Mouse (Mus musculus) frontal cortex, postnatal 10 days (tissue): Measurements from ENCODE around the gene Dthd1.
A peak's percentile ranks its signal among the peaks of the same experiment; 100 is the strongest.

Experiments used
- DNase-seq, 2 experiments: peaks; one replicate each; pipeline ENCODE4 v3.0.0; 2022; ENCODE audit warnings: low spot score in 2 of 2, mixed read lengths in 1 of 2

Dthd1 gene

GRCm38 (mm10) chr5:62858282-62858681, 44.7 kb downstream of the Dthd1 start:
- DNase-seq: no peak

GRCm38 (mm10) chr5:62864348-62864747, 50.7 kb downstream of the Dthd1 start:
- no peak for DNase-seq

- no peak for DNase-seq
Observed at GRCm38 (mm10) chr5:62867003-62867402, 53.4 kb downstream of the Dthd1 start.

- DNase-seq: no peak
Observed at GRCm38 (mm10) chr5:62879530-62879929, 65.9 kb downstream of the Dthd1 start.

GRCm38 (mm10) chr5:62895326-62895725, 81.7 kb downstream of the Dthd1 start:
- peak; percentile 14 to 16 for DNase-seq

GRCm38 (mm10) chr5:62906954-62907353, 93.3 kb downstream of the Dthd1 start:
- no peak for DNase-seq

DNA sequence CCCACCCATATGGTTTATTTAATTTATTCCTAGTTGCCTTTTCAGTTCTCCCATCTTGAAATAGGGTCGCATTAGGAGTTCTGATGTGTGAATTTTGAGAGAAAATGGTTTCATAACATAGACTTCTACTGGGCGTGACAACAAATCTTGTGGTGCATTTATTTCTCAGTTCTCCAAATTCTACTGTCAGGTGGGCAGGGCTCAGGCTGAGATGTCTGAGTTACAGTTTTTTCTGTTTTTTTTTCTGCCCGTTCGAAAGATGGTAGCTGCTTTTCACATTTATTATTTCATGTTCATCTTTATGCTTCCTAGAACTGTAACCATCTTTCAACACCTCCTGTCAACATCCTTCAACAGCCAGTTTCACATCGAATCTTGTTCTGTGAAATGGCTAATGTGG, 95.5 kb downstream of the Dthd1 start:
- DNase-seq: no peak

GRCm38 (mm10) chr5:62924616-62925015, 111.0 kb downstream of the Dthd1 start:
- DNase-seq: no peak
